Mouse (Mus musculus): Measurements from ENCODE around the gene Nr2f1.
A peak's percentile ranks its signal among the peaks of the same experiment; 100 is the strongest.
"Not testable (repeated sequence)": the region's sequence is repeated elsewhere in the genome, so short reads cannot be mapped to it uniquely, and the experiment has no call there.

Gene Nr2f1

GRCm38 (mm10) chr13:78199642-78200160 is at the start of gene Nr2f1:
Gene Nr2f1, minus strand, starts transcription at chr13:78199757.
- DNase-seq (ENCODE audit: low spot score): no peak

- no peak for DNase-seq (ENCODE audit: low spot score)
These were observed 22.1 kb upstream of the Nr2f1 start for GRCm38 (mm10) chr13:78221680-78222079.

GRCm38 (mm10) chr13:78220238-78220637 is 20.7 kb upstream of the Nr2f1 start:
- DNase-seq (ENCODE audit: low spot score): not testable (repeated sequence)

GRCm38 (mm10) chr13:78215223-78215622 is 15.7 kb upstream of the Nr2f1 start:
- DNase-seq (ENCODE audit: low spot score): no peak

- DNase-seq (ENCODE audit: low spot score): no peak
These were observed 13.6 kb upstream of the Nr2f1 start for GRCm38 (mm10) chr13:78213155-78213554.

- no peak for DNase-seq (ENCODE audit: low spot score)
These were observed 12.6 kb upstream of the Nr2f1 start for GRCm38 (mm10) chr13:78212111-78212510.

GRCm38 (mm10) chr13:78211231-78212010 is 11.9 kb upstream of the Nr2f1 start:
- DNase-seq (ENCODE audit: low spot score): no peak

- DNase-seq (ENCODE audit: low spot score): no peak
These were observed 11.2 kb upstream of the Nr2f1 start for GRCm38 (mm10) chr13:78210748-78211089.

GRCm38 (mm10) chr13:78210029-78210747 is 10.6 kb upstream of the Nr2f1 start:
- DNase-seq (ENCODE audit: low spot score): no peak

- no peak for DNase-seq (ENCODE audit: low spot score)
These were observed 10.1 kb upstream of the Nr2f1 start for GRCm38 (mm10) chr13:78209611-78210028.

GRCm38 (mm10) chr13:78208689-78209410 is 9.3 kb upstream of the Nr2f1 start:
- DNase-seq (ENCODE audit: low spot score): no peak

- DNase-seq (ENCODE audit: low spot score): no peak
These were observed 8.5 kb upstream of the Nr2f1 start for GRCm38 (mm10) chr13:78207796-78208645.

- DNase-seq (ENCODE audit: low spot score): no peak
These were observed 7.4 kb upstream of the Nr2f1 start for GRCm38 (mm10) chr13:78206891-78207430.

GRCm38 (mm10) chr13:78205426-78205825 is 5.9 kb upstream of the Nr2f1 start:
- no peak for DNase-seq (ENCODE audit: low spot score)

GRCm38 (mm10) chr13:78203348-78204061 is 3.9 kb upstream of the Nr2f1 start:
- DNase-seq (ENCODE audit: low spot score): peak; percentile 62

GRCm38 (mm10) chr13:78202574-78203347 is 3.2 kb upstream of the Nr2f1 start:
- no peak for DNase-seq (ENCODE audit: low spot score)

- no peak for DNase-seq (ENCODE audit: low spot score)
These were observed 2.5 kb upstream of the Nr2f1 start for GRCm38 (mm10) chr13:78201871-78202565.

GRCm38 (mm10) chr13:78200991-78201870 is 1.7 kb upstream of the Nr2f1 start:
- peak; percentile 87 for DNase-seq (ENCODE audit: low spot score)
